Mouse (Mus musculus): ENCODE data around the gene Hhat. TPM values are rescaled to one million over a fixed set of nuclear protein-coding genes. Genes with fewer than 3 reads are reported as not detected.

Hhat gene
- total RNA-seq, 2 experiments from 2014 or later, result 0.81 to 1.3 TPM

- Histone ChIP-seq H3K27ac (no peak overlapping the region; the same call in 1 of the 2 replicates), H3K4me3 (no peak overlapping the region)
- intact Hi-C loops (cut with DNase I), result loop anchor here (5.0 kb wide), 1 partner anchor 262 kb away; the partner anchor contains the start of gene Kcnh1
- no peak for TF ChIP-seq CTCF (IDR thresholded peaks at IDR 0.05)
- DNase-seq (ENCODE audit: extremely low spot score in 1 of 2, low spot score in 2 of 2), result no peak
Observed at GRCm38 (mm10) chr1:192454501-192454900, 316.5 kb downstream of the Hhat start.

GRCm38 (mm10) chr1:192451722-192452121 lies 319.3 kb downstream of the Hhat start:
- intact Hi-C loops (cut with DNase I), result loop anchor here (5.0 kb wide), 1 partner anchor 259 kb away; the partner anchor contains the start of gene Kcnh1
- DNase-seq (ENCODE audit: extremely low spot score in 1 of 2, low spot score in 2 of 2), result no peak
- Histone ChIP-seq H3K4me3 (no peak overlapping the region), H3K27ac (peak overlapping the region; percentile 48)
- no peak for TF ChIP-seq CTCF (IDR thresholded peaks at IDR 0.05)

- no peak for TF ChIP-seq CTCF (IDR thresholded peaks at IDR 0.05)
- Histone ChIP-seq H3K27ac (peak overlapping the region; percentile 71; the same call in 1 of the 2 replicates), H3K4me3 (no peak overlapping the region)
- intact Hi-C loops (cut with DNase I), result loop anchor here (5.0 kb wide), 1 partner anchor 258 kb away; the partner anchor contains the start of gene Kcnh1
- DNase-seq (ENCODE audit: extremely low spot score in 1 of 2, low spot score in 2 of 2), result no peak
Observed at GRCm38 (mm10) chr1:192450425-192450824, 320.6 kb downstream of the Hhat start.

GRCm38 (mm10) chr1:192449572-192450351 lies 321.3 kb downstream of the Hhat start:
- intact Hi-C loops (cut with DNase I), result loop anchor here (5.0 kb wide), 1 partner anchor 257 kb away; the partner anchor contains the start of gene Kcnh1
- no peak for TF ChIP-seq CTCF (IDR thresholded peaks at IDR 0.05)
- H3K27ac ChIP-seq, result peak overlapping the region; percentile 71
- no peak overlapping the region for H3K4me3 ChIP-seq
- no peak for DNase-seq (ENCODE audit: extremely low spot score in 1 of 2, low spot score in 2 of 2)

- Histone ChIP-seq H3K4me3 (no peak overlapping the region), H3K27ac (peak overlapping the region; percentile 71)
- DNase-seq (ENCODE audit: extremely low spot score in 1 of 2, low spot score in 2 of 2), result no peak
- intact Hi-C loops (cut with DNase I), result no loop called here
- no peak for TF ChIP-seq CTCF (IDR thresholded peaks at IDR 0.05)
Observed at GRCm38 (mm10) chr1:192448512-192448911, 322.5 kb downstream of the Hhat start.

GRCm38 (mm10) chr1:192447666-192448065 lies 323.4 kb downstream of the Hhat start:
- intact Hi-C loops (cut with DNase I), result no loop called here
- Histone ChIP-seq H3K4me3 (no peak overlapping the region), H3K27ac (peak overlapping the region; percentile 71)
- DNase-seq (ENCODE audit: extremely low spot score in 1 of 2, low spot score in 2 of 2), result no peak
- no peak for TF ChIP-seq CTCF (IDR thresholded peaks at IDR 0.05)

Other genes starting within 250 kb of the Hhat start
- gene Sertad4, start 84.5 kb upstream of the Hhat start, total RNA-seq (2021), result 10 to 100 TPM; 11.6 to 12.1 TPM